Mouse (Mus musculus) heart, embryonic 12.5 days (tissue): ENCODE measurements around the gene Rangrf. TPM values are rescaled to one million over a fixed set of nuclear protein-coding genes. Genes with fewer than 3 reads are reported as not detected.

Experiments used
- microRNA-seq: library from miRNA; unstranded; fragments of <30 nt; microRNA quantifications from one replicate; pipeline ENCODE4, GENCODE M21; 2017
- polyA plus RNA-seq: library from polyadenylated mRNA; unstranded; fragments of >200 nt; fragmentation: Nextera tagmentation; extraction: Ambion mirVana; gene quantifications from 2 replicates; pipeline ENCODE4 v1.2.1, GENCODE M21; 2016

The Rangrf gene
- polyA plus RNA-seq, 1 experiment from 2014 or later = 64.3 TPM

Small RNAs within 50 kb of the gene (microRNA-seq; reads per million reads assigned to microRNA genes)
- 11.6 reads per million, percentile 26 among the genes with 10 or more reads in this experiment for gene Mir3062

Other genes starting within 250 kb of the Rangrf start
- 62.7 and 67.0 TPM in 2 replicates for gene Ndel1, start 103.3 kb downstream of the Rangrf start, polyA plus RNA-seq
- gene Rnf222, start 86.6 kb downstream of the Rangrf start, polyA plus RNA-seq = 0.17 TPM in 1 of 2 replicates, not detected in the other
- gene Rpl26, start 73.6 kb downstream of the Rangrf start, polyA plus RNA-seq = 640 and 666 TPM in 2 replicates
- gene Odf4, start 48.1 kb downstream of the Rangrf start, polyA plus RNA-seq = not detected in 2 replicates
- gene Arhgef15, start 17.7 kb downstream of the Rangrf start, polyA plus RNA-seq = 13.3 TPM in 2 replicates
- 1.4 and 2.2 TPM in 2 replicates for gene Slc25a35, start 7.1 kb downstream of the Rangrf start, polyA plus RNA-seq
- 20.7 and 21.5 TPM in 2 replicates for gene Pfas, start 33.3 kb upstream of the Rangrf start, polyA plus RNA-seq
- gene Ctc1, start 40.7 kb upstream of the Rangrf start, polyA plus RNA-seq = 60.8 and 62.7 TPM in 2 replicates
- 79.4 and 85.9 TPM in 2 replicates for gene Aurkb, start 70.5 kb upstream of the Rangrf start, polyA plus RNA-seq
- gene Borcs6, start 84.5 kb upstream of the Rangrf start, polyA plus RNA-seq = 10.7 and 13.6 TPM in 2 replicates
- 30.6 and 31.5 TPM in 2 replicates for gene Tmem107, start 95.6 kb upstream of the Rangrf start, polyA plus RNA-seq
- 97.2 and 100 TPM in 2 replicates for gene Vamp2, start 113.3 kb upstream of the Rangrf start, polyA plus RNA-seq
- gene Per1, start 120.0 kb upstream of the Rangrf start, polyA plus RNA-seq = 9.4 and 9.8 TPM in 2 replicates
- 0.70 and 0.81 TPM in 2 replicates for gene Hes7, start 145.2 kb upstream of the Rangrf start, polyA plus RNA-seq
- gene 9130213A22Rik, start 147.4 kb upstream of the Rangrf start, polyA plus RNA-seq = 0.42 and 0.65 TPM in 2 replicates
- 0.17 and 0.54 TPM in 2 replicates for gene Aloxe3, start 150.7 kb upstream of the Rangrf start, polyA plus RNA-seq
- not detected in 2 replicates for gene Alox12b, start 181.8 kb upstream of the Rangrf start, polyA plus RNA-seq
- gene Alox8, start 222.7 kb upstream of the Rangrf start, polyA plus RNA-seq = 1.2 and 1.4 TPM in 2 replicates